Mouse (Mus musculus) lung, adult 10 weeks (tissue): ENCODE data around the gene Tarsl2. TPM values are rescaled to one million over a fixed set of nuclear protein-coding genes. Genes with fewer than 3 reads are reported as not detected.

Experiments used
- polyA plus RNA-seq: library from polyadenylated mRNA; stranded (reverse); fragments of 350-450 nt; fragmentation: Illumina TruSeq; extraction: RNeasy Lipid Tissue Mini Kit (QIAGEN cat#74804); gene quantifications from one replicate; pipeline ENCODE4 v1.2.3, GENCODE M21; 2014; ENCODE audit warnings: low read depth, low replicate concordance; ENCODE audit not compliant: insufficient read depth

The Tarsl2 gene
- 2.7 TPM for polyA plus RNA-seq

GRCm38 (mm10) chr7:65644643-65645351 lies at the start of gene Tarsl2:
Tarsl2 (plus strand) TSS chr7:65644898.

GRCm38 (mm10) chr7:65690869-65691268 lies 46.2 kb downstream of the Tarsl2 start, which contains the start of gene Tm2d3:
Tm2d3 (plus strand) TSS chr7:65691169.

Other genes with a start within 250 kb of the Tarsl2 start
- gene Tjp1, start 117.1 kb upstream of the Tarsl2 start, polyA plus RNA-seq, result 41.9 TPM
- gene Tm2d3, start 46.3 kb downstream of the Tarsl2 start, polyA plus RNA-seq, result 55.3 TPM
- 4.3 TPM for gene Pcsk6, start 216.8 kb downstream of the Tarsl2 start, polyA plus RNA-seq